Mouse (Mus musculus): ENCODE measurements around the gene Ptpn1.

DNA sequence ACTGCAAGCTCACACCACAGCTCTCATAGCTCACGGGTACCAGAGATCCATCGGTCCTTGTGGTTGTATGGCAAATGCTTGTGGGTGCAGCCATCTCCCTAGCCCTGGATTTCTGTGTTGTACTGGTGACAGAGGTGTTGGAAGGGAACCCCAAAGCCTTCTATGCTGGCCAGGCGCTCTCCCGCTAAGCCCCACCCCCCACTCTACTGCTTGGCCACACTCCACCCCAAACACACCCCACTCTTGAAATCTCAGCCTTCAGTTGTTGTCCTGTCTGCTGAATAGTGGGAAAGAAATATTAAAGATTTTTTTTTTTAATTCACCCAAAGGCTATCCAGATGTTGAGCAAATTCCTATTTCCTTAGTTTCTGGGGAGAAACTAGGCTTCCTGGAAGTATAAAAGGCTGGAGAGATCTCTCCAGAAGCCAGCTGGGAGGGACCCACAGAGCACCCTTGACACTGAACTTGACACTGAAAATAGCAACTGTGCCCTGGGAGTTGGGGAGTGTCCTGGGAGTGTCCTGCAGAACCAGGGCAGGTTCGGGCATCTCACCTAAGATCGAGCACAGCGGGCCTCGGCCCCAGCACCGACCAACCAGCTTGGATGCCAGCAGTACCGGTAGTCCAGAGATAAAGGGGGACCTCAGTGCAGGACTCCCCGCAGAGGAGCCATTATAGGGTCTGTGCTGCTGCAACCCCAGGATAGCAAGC, 28.5 kb upstream of the Ptpn1 start:
- no peak for TF ChIP-seq POLR2A (IDR thresholded peaks at IDR 0.05; ENCODE audit: borderline replicate concordance, low read depth, low read length)
- TF ChIP-seq CTCF (IDR thresholded peaks at IDR 0.05; ENCODE audit: low read depth, low read length) = no peak
